Mouse (Mus musculus) v-Abl transformed pro-B cells (cell line): ENCODE measurements around the gene Zfp512b.

Experiments
- in situ Hi-C, 2 experiments: fragments of 400-800 bp; cut with MboI; formaldehyde crosslinking; loops; one replicate each; pipeline ENCODE4 v1.15.1; 2025; ENCODE audit not compliant: unreplicated experiment in 2 of 2

Gene Zfp512b

DNA sequence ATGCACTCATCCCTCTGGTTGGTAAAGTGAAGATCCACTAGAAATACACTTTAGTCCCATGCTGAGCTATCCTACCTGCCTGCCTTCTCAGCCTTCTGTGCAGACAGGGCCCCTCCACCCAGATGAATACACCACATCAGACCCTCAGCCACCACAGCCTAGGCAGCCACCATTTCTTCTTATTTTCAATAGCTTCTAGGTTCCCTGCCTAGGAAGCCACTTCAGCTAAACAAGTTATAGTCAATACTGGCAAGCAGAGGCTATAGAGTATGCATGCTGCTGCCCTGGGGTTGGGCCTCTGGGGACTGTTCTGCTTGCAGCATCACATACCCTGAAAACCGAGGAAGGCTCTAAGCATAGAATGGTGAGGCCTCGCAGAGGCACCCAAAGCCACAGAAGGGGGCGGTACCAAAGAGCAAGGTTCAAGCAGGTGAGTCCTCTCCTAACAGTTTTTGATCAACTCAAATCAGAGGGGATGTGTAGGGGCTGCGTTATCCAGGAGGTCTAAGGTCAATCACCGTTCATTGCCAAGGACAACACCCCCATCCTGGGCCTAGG, 996 bp downstream of the Zfp512b start, which contains the start of gene Prpf6:
TSS of gene Prpf6 (plus strand) at position 341 of the 558 bp plus-strand sequence.
- in situ Hi-C loops: loop anchor here (5.0 to 25.0 kb wide), 2 partner anchors 199 to 604 kb away; partner anchors contain the start of gene Col20a1 (in 2 of the 2)

GRCm38 (mm10) chr2:181590471-181590870, 2.1 kb downstream of the Zfp512b start:
- in situ Hi-C loops: loop anchor here (5.0 to 25.0 kb wide), 2 partner anchors 198 to 603 kb away; partner anchors contain the start of gene Col20a1 (in 2 of the 2)

DNA sequence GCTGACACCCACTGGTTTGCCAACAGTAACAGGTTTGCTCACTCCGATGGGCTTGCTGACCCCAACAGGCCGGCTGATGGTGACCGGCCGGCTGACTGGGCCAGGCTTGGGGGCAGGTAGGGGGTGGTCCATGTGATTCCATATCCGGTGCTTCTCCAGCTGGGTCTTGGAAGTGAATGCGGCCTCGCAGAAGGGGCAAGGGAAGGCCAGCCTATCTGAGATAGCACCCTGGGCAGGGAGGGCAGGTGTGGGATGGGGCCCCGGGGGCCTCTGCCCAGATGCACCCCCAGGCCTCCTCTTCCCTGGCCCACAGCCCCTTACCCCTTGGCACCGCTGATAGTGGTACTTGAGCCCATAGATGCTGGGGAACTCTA, 2.9 kb downstream of the Zfp512b start:
- in situ Hi-C loops: loop anchor here (5.0 to 25.0 kb wide), 3 partner anchors 197 to 602 kb away; partner anchors contain the start of genes Col20a1 (in 2 of the 2) and Ppdpf (in 2 of the 2)

- in situ Hi-C loops: loop anchor here (10.0 to 25.0 kb wide), 2 partner anchors 404 to 602 kb away; partner anchors contain the start of genes Col20a1 (in 2 of the 2) and Ppdpf (in 2 of the 2)
Measured at GRCm38 (mm10) chr2:181589011-181589731, 3.4 kb downstream of the Zfp512b start.

- in situ Hi-C loops: loop anchor here (10.0 to 25.0 kb wide), 2 partner anchors 404 to 601 kb away; partner anchors contain the start of genes Col20a1 (in 2 of the 2) and Ppdpf (in 2 of the 2)
Measured at GRCm38 (mm10) chr2:181588229-181588780, 4.3 kb downstream of the Zfp512b start.

DNA sequence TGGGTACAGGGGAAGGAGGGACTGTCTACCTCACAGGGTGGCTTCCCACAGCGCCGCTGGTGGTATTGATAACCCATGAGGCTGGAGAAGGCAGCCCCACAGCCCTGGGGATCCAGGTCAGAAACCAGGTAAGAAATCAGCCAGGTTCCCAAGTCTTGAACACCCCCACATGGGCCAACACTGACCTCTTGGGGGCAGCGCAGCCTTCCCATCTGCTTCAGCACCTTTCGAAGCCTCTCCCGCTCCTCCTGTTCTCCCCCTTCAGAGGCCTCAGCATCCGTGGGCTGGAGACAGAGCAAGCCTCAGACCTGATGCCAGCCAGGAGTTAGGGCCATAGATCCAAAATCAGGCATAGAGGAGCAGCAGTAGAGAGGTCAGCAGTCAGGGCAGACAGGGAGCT, 4.8 kb downstream of the Zfp512b start:
- in situ Hi-C loops: loop anchor here (10.0 to 25.0 kb wide), 2 partner anchors 403 to 600 kb away; partner anchors contain the start of genes Col20a1 (in 2 of the 2) and Ppdpf (in 2 of the 2)

DNA sequence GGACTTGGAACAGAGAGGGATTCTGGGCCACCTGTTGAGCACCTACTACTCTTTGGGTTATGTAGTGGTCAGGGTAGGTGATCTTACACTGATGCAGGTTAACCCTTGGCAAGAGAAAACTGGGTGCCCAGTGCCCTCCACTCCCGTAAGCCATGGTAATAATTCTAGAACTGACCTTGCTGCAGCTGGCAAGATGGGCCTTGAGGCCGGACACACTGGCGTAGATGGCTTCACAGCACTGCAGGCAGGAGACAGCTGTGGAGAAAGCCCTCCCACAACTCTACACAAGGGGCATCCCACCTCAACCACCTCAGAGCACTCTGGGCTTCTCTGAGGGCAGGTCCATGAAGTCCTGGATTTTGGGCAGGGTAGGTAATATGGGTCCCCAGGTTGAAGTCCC, 6.5 kb downstream of the Zfp512b start:
- in situ Hi-C loops: loop anchor here (10.0 to 25.0 kb wide), 2 partner anchors 401 to 599 kb away; partner anchors contain the start of genes Col20a1 (in 2 of the 2) and Ppdpf (in 2 of the 2)

DNA sequence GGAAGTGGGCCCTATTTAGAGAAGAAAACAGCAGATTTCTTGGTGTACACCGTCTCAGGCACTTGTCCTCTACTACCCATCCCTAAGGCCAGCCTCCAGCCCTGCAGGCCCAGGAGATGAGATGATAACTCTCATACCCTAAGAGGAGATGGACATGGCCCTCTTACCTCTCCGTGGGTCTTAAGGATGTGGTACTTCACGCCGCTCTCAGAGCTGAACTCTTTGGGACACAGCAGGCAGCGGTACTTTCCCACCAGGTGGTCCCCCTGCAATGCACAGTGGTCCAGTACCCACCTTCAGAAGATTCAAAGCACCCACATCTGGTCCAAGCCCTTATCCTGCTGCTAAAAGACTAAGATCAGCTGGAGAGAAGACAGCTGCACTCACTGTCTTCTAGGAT, 7.1 kb downstream of the Zfp512b start:
- in situ Hi-C loops: loop anchor here (10.0 to 25.0 kb wide), 2 partner anchors 401 to 598 kb away; partner anchors contain the start of genes Col20a1 (in 2 of the 2) and Ppdpf (in 2 of the 2)

DNA sequence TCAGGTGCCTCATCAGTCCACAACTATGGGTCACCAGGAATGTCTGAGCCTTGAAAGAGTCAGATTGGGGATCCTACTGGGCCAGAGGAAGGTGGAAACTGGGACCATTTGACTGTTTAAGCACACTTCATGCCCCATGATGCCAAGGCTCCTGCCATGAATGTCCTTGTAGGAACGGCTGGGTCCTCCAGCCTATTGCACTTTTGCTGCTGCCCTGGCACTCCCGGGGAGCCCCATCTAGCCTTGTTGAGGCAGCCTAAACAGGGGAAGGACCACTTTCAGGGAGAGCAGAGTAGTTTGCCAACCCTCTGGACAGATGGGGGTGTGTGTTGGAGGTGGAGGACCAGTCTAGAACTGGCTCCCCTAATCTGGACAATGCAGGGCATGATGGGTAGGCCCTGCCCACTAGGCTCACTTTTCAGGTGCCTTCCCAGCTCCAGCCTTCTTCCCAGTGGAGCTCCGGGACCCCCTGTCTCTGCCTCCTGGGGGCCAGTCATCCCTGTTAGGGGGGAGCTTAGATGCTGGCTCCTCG, 8.1 kb downstream of the Zfp512b start, which contains the start of gene Uckl1:
TSS of gene Uckl1 (minus strand) at position 482 of the 532 bp plus-strand sequence.
- in situ Hi-C loops: loop anchor here (5.0 to 25.0 kb wide), 4 partner anchors 62 to 597 kb away; partner anchors contain the start of genes Col20a1 (in 2 of the 2), Ppdpf (in 2 of the 2) and Dnajc5 (in 1 of the 2)

DNA sequence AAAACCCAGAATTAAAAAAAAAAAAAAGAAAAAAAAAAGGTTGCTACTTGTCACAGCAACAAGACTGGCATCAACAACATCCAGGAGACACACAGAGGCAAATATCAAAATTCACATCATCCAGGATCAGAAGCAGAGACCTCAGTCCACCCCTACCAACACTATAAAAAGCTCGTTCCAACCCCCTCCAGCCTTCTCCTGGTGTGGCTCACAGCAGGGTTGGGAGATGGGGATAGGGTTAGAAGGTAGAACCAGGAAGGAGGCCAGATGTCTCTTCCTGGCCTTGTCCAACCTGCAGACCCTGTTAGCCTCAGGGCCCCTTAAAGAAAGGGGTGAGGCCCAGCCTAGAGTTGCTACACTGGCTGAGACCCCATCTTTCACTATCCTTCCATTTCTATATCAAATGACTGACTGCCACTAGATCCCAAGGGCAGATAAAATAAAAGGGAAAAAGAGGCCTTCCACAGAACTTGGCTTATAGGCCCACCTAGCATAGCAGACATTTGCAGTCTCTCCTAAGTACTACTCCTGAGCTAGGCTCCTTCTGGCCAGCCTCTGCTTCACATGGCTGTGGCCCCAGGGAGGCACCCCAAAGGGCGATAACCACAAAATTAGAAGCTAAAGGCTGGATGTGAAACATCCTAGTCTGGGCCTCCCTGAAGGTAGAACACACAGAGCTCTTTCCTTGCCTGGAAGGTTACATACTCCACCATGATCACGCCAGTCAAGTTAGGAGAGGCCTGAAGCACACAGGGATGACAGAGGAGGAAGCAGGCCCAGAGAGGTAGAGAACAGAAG, 8.9 kb downstream of the Zfp512b start:
- in situ Hi-C loops: loop anchor here (5.0 to 25.0 kb wide), 4 partner anchors 61 to 596 kb away; partner anchors contain the start of genes Col20a1 (in 2 of the 2), Ppdpf (in 2 of the 2) and Dnajc5 (in 1 of the 2)

GRCm38 (mm10) chr2:181582939-181583338, 9.7 kb downstream of the Zfp512b start:
- in situ Hi-C loops: loop anchor here (5.0 to 25.0 kb wide), 4 partner anchors 61 to 596 kb away; partner anchors contain the start of genes Col20a1 (in 2 of the 2), Ppdpf (in 2 of the 2) and Dnajc5 (in 1 of the 2)

GRCm38 (mm10) chr2:181582358-181582757, 10.2 kb downstream of the Zfp512b start:
- in situ Hi-C loops: loop anchor here (5.0 to 25.0 kb wide), 4 partner anchors 60 to 595 kb away; partner anchors contain the start of genes Col20a1 (in 2 of the 2), Ppdpf (in 2 of the 2) and Dnajc5 (in 1 of the 2)

DNA sequence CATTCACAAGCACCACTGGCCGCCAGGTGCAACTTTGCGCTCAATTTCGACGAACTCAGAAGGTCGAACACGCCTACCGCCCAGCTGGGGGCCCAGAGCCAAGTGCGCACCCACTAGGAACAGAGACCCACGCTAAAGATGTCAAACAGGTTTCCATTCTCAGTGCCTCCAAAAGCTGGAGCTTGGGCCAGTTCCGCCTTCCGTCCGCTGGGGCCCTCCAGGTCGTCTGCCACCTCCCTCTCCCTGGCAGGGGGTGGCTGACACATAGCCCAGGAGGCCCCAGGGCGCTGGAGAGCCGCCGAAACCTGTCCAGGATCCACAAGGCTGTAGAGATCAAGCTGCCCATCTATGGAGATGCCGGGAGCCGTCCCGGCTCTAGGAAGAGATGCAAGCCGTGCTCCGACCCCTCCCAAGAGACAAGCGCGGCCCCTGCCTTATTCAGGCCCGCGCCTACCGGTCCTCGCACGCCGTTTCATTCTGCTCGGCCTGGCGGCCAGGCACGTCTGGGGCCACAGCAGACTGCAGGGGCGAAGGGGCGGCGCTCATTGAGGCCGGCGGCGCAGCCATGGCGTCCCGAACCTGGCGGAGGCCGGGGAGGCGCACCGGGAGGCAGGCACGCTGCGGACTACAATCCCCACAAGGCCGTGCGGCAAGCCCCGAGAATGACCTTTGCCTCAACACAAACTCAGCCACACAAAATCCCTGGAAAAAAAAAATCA, 11.0 kb downstream of the Zfp512b start:
- in situ Hi-C loops: loop anchor here (5.0 to 25.0 kb wide), 4 partner anchors 59 to 594 kb away; partner anchors contain the start of genes Col20a1 (in 2 of the 2), Ppdpf (in 2 of the 2) and Dnajc5 (in 1 of the 2)

GRCm38 (mm10) chr2:181581016-181581401, 11.6 kb downstream of the Zfp512b start:
- in situ Hi-C loops: loop anchor here (5.0 to 25.0 kb wide), 4 partner anchors 59 to 594 kb away; partner anchors contain the start of genes Col20a1 (in 2 of the 2), Ppdpf (in 2 of the 2) and Dnajc5 (in 1 of the 2)

DNA sequence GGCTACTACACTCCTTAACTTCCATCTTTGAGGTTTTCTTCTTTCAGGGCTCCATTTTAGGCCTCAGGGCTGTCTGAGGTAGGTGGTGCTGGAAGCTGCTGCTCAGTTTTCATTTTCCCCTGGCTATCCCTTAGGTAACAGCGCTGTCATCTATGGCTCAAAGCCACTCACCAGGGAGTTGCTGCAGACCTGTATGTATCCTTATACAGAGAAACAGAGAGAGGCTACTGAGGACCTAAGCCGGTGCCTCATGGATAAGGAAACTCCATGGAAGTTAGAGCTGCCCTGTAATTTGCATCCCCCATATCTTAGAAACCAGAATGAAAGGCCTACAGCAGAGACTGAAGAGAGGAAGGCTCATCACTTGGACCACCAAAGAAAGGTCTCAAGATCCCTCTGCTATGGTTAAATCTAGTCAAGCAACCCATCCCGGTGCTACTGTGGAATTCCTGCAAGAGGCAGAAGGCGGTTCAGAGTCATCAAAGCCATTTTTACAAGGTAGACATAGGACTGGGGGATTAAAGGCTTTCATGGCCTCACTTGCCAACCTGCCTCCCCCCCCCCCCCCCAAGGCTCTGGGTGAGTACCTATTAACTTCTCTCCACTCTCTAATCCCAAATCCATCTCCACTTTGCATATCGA, 12.4 kb downstream of the Zfp512b start:
- in situ Hi-C loops: loop anchor here (5.0 to 25.0 kb wide), 4 partner anchors 58 to 593 kb away; partner anchors contain the start of genes Col20a1 (in 2 of the 2), Ppdpf (in 2 of the 2) and Dnajc5 (in 1 of the 2)

GRCm38 (mm10) chr2:181579681-181580080, 12.9 kb downstream of the Zfp512b start:
- in situ Hi-C loops: loop anchor here (5.0 to 25.0 kb wide), 4 partner anchors 57 to 592 kb away; partner anchors contain the start of genes Col20a1 (in 2 of the 2), Dnajc5 (in 2 of the 2) and Ppdpf (in 2 of the 2)
